Mouse (Mus musculus) neural tube, embryonic 12.5 days (tissue): ENCODE results near the gene Pex13. TPM values are rescaled to one million over a fixed set of nuclear protein-coding genes. Genes with fewer than 3 reads are reported as not detected.

Source experiments
- ATAC-seq: fragments of 200-750 bp; cut with Nextera tagmentation; 2 replicates; pipeline ENCODE4 v1.8.0; 2017; ENCODE audit warnings: low read depth, mild to moderate bottlenecking, moderate TSS enrichment, moderate library complexity; ENCODE audit not compliant: low FRiP score
- H3K27ac ChIP-seq: fragments of 300-500 bp; sonication (generic); 2 replicates; pipeline ENCODE4 v1.5.1; 2016
- H3K27me3 ChIP-seq: fragments of 300-500 bp; sonication (generic); replicated peaks from 2 replicates; pipeline ENCODE4 v1.6.1; 2016; ENCODE audit warnings: mild to moderate bottlenecking
- H3K36me3 ChIP-seq: fragments of 300-500 bp; sonication (generic); 2 replicates; pipeline ENCODE4 v1.6.1; 2016; ENCODE audit warnings: mild to moderate bottlenecking
- H3K4me1 ChIP-seq: fragments of 300-500 bp; sonication (generic); 2 replicates; pipeline ENCODE4 v1.6.1; 2016
- H3K4me2 ChIP-seq: fragments of 300-500 bp; sonication (generic); replicated peaks from 2 replicates; pipeline ENCODE4 v1.6.1; 2016; ENCODE audit warnings: mild to moderate bottlenecking
- H3K4me3 ChIP-seq: fragments of 300-500 bp; sonication (generic); 2 replicates; pipeline ENCODE4 v1.5.1; 2016
- H3K9ac ChIP-seq: fragments of 300-500 bp; sonication (generic); 2 replicates; pipeline ENCODE4 v1.6.1; 2016; ENCODE audit warnings: mild to moderate bottlenecking
- H3K9me3 ChIP-seq: fragments of 300-500 bp; sonication (generic); 2 replicates; pipeline ENCODE4 v1.6.1; 2016; ENCODE audit warnings: mild to moderate bottlenecking
- WGBS: fragments of 180-500 bp; shearing (Covaris S2); methylation state at CpG from one replicate; pipeline ENCODE4 v1.1.7; 2016; 5-methylcytosine and 5-hydroxymethylcytosine counted together
- polyA plus RNA-seq: library from polyadenylated mRNA; unstranded; fragments of >200 nt; fragmentation: Nextera tagmentation; extraction: Ambion mirVana; gene quantifications from 2 replicates; pipeline ENCODE4 v1.2.1, GENCODE M21; 2016

The Pex13 gene
- polyA plus RNA-seq, 1 experiment from 2014 or later = 45.5 TPM

GRCm38 (mm10) chr11:23679044-23679642 lies 13.4 kb upstream of the Pex13 start:
- H3K9me3 ChIP-seq = no peaks in the 10 kb centered on the region
- 53% methylated on average over 3 of the region's 3 CpGs for WGBS
- H3K27me3 ChIP-seq = no peaks in the 10 kb centered on the region
- no peak overlapping the region for H3K4me3 ChIP-seq
- no peak overlapping the region for H3K4me2 ChIP-seq
- no peaks in the 10 kb centered on the region for H3K4me1 ChIP-seq
- H3K36me3 ChIP-seq = peaks cover 60% of the 10 kb centered on the region
- H3K9ac ChIP-seq = no peak overlapping the region
- H3K27ac ChIP-seq = no peak overlapping the region
- peak; percentile 44; the same call in 1 of the 2 replicates for ATAC-seq

GRCm38 (mm10) chr11:23676100-23676499 lies 10.3 kb upstream of the Pex13 start:
- no peak overlapping the region for H3K4me3 ChIP-seq
- no peaks in the 10 kb centered on the region for H3K9me3 ChIP-seq
- H3K36me3 ChIP-seq = peaks cover 68% of the 10 kb centered on the region
- WGBS = 96% methylated on average over 5 of the region's 5 CpGs
- no peak for ATAC-seq
- H3K27ac ChIP-seq = no peak overlapping the region
- no peak overlapping the region for H3K4me2 ChIP-seq
- no peak overlapping the region for H3K9ac ChIP-seq
- H3K27me3 ChIP-seq = no peaks in the 10 kb centered on the region
- no peaks in the 10 kb centered on the region for H3K4me1 ChIP-seq

GRCm38 (mm10) chr11:23672256-23672749 lies 6.5 kb upstream of the Pex13 start:
- 86% methylated on average over 4 of the region's 4 CpGs for WGBS
- Histone ChIP-seq H3K36me3 (peaks cover 48% of the 10 kb centered on the region), H3K9me3 (no peaks in the 10 kb centered on the region), H3K9ac (no peak overlapping the region), H3K4me3 (no peak overlapping the region), H3K27me3 (no peaks in the 10 kb centered on the region), H3K4me2 (no peak overlapping the region), H3K27ac (no peak overlapping the region), H3K4me1 (peaks cover 4% of the 10 kb centered on the region; the same call in 1 of the 2 replicates)
- no peak for ATAC-seq

- Histone ChIP-seq H3K4me2 (peak overlapping the region; percentile 67), H3K4me3 (no peak overlapping the region; the same call in 1 of the 2 replicates), H3K36me3 (0 out of 2 replicates have a peak, but pooled peaks cover 3% of the 10 kb centered on the region), H3K4me1 (peaks cover 6% of the 10 kb centered on the region; the same call in 1 of the 2 replicates), H3K27me3 (no peaks in the 10 kb centered on the region), H3K9me3 (no peaks in the 10 kb centered on the region), H3K9ac (no peak overlapping the region), H3K27ac (no peak overlapping the region)
- no peak for ATAC-seq
- 60% methylated on average over 3 of the region's 3 CpGs for WGBS
Measured at GRCm38 (mm10) chr11:23667128-23667527, 1.4 kb upstream of the Pex13 start.

- Histone ChIP-seq H3K9me3 (no peaks in the 10 kb centered on the region), H3K4me3 (peak overlapping the region; percentile 86), H3K4me1 (peaks cover 6% of the 10 kb centered on the region; the same call in 1 of the 2 replicates), H3K36me3 (0 out of 2 replicates have a peak, but pooled peaks cover 3% of the 10 kb centered on the region), H3K9ac (peak overlapping the region; percentile 63), H3K27ac (peak overlapping the region; percentile 93), H3K27me3 (no peaks in the 10 kb centered on the region), H3K4me2 (peak overlapping the region; percentile 67)
- 10% methylated on average over 5 of the region's 5 CpGs for WGBS
- no peak for ATAC-seq
Measured at GRCm38 (mm10) chr11:23666526-23666925, 767 bp upstream of the Pex13 start.

- H3K36me3 ChIP-seq = 0 out of 2 replicates have a peak, but pooled peaks cover 3% of the 10 kb centered on the region
- H3K4me1 ChIP-seq = peaks cover 6% of the 10 kb centered on the region; the same call in 1 of the 2 replicates
- H3K9me3 ChIP-seq = no peaks in the 10 kb centered on the region
- peak within 1 kb of the TSS; percentile 86 for H3K4me3 ChIP-seq
- under 1% methylated on average over 40 of the region's 40 CpGs for WGBS
- H3K27ac ChIP-seq = peak within 1 kb of the TSS; percentile 93
- H3K4me2 ChIP-seq = peak within 1 kb of the TSS; percentile 67
- H3K9ac ChIP-seq = peak within 1 kb of the TSS; percentile 89
- H3K27me3 ChIP-seq = no peaks in the 10 kb centered on the region
- ATAC-seq = peak; percentile 78
Measured at GRCm38 (mm10) chr11:23665311-23665786, 410 bp downstream of the Pex13 start, which contains the start of gene Pus10. Pus10 (plus strand) TSS chr11:23665674.

- 0 out of 2 replicates have a peak, but pooled peaks cover 3% of the 10 kb centered on the region for H3K36me3 ChIP-seq
- no peak overlapping the region for H3K4me3 ChIP-seq
- ATAC-seq = no peak
- H3K27ac ChIP-seq = no peak overlapping the region
- no peaks in the 10 kb centered on the region for H3K9me3 ChIP-seq
- H3K4me1 ChIP-seq = peaks cover 6% of the 10 kb centered on the region; the same call in 1 of the 2 replicates
- no peaks in the 10 kb centered on the region for H3K27me3 ChIP-seq
- no peak overlapping the region for H3K4me2 ChIP-seq
- H3K9ac ChIP-seq = no peak overlapping the region
Measured at GRCm38 (mm10) chr11:23664232-23664631, 1.5 kb downstream of the Pex13 start.

GRCm38 (mm10) chr11:23657791-23658190 lies 8.0 kb downstream of the Pex13 start:
- H3K27ac ChIP-seq = no peak overlapping the region
- ATAC-seq = no peak
- 89% methylated on average over 2 of the region's 2 CpGs for WGBS
- no peaks in the 10 kb centered on the region for H3K9me3 ChIP-seq
- H3K9ac ChIP-seq = no peak overlapping the region
- peaks cover 3% of the 10 kb centered on the region for H3K36me3 ChIP-seq
- H3K4me1 ChIP-seq = no peaks in the 10 kb centered on the region
- no peak overlapping the region for H3K4me2 ChIP-seq
- H3K27me3 ChIP-seq = no peaks in the 10 kb centered on the region
- H3K4me3 ChIP-seq = no peak overlapping the region

GRCm38 (mm10) chr11:23653666-23654065 lies 12.1 kb downstream of the Pex13 start:
- H3K4me2 ChIP-seq = no peak overlapping the region
- no peak overlapping the region for H3K27ac ChIP-seq
- no peak for ATAC-seq
- H3K4me1 ChIP-seq = no peaks in the 10 kb centered on the region
- H3K9me3 ChIP-seq = no peaks in the 10 kb centered on the region
- 46% methylated on average over 3 of the region's 3 CpGs for WGBS
- H3K4me3 ChIP-seq = no peak overlapping the region
- H3K36me3 ChIP-seq = peaks cover 15% of the 10 kb centered on the region
- no peaks in the 10 kb centered on the region for H3K27me3 ChIP-seq
- H3K9ac ChIP-seq = no peak overlapping the region

- Histone ChIP-seq H3K4me3 (no peak overlapping the region), H3K36me3 (peaks cover 23% of the 10 kb centered on the region), H3K27me3 (no peaks in the 10 kb centered on the region), H3K27ac (no peak overlapping the region), H3K4me1 (no peaks in the 10 kb centered on the region), H3K9ac (no peak overlapping the region), H3K4me2 (no peak overlapping the region), H3K9me3 (no peaks in the 10 kb centered on the region)
- 91% methylated on average over 3 of the region's 3 CpGs for WGBS
- ATAC-seq = no peak
Measured at GRCm38 (mm10) chr11:23647835-23648234, 17.9 kb downstream of the Pex13 start.

- no peak overlapping the region for H3K4me3 ChIP-seq
- no peaks in the 10 kb centered on the region for H3K4me1 ChIP-seq
- H3K9me3 ChIP-seq = no peaks in the 10 kb centered on the region
- no peak overlapping the region for H3K4me2 ChIP-seq
- H3K9ac ChIP-seq = no peak overlapping the region
- no peaks in the 10 kb centered on the region for H3K27me3 ChIP-seq
- H3K27ac ChIP-seq = no peak overlapping the region
- H3K36me3 ChIP-seq = peaks cover 23% of the 10 kb centered on the region
- ATAC-seq = no peak
Measured at GRCm38 (mm10) chr11:23647431-23647830, 18.3 kb downstream of the Pex13 start.

- H3K36me3 ChIP-seq = peaks cover 4% of the 10 kb centered on the region; the same call in 1 of the 2 replicates
- H3K9me3 ChIP-seq = no peaks in the 10 kb centered on the region
- H3K27me3 ChIP-seq = no peaks in the 10 kb centered on the region
- H3K27ac ChIP-seq = no peak overlapping the region
- H3K4me2 ChIP-seq = no peak overlapping the region
- no peak overlapping the region for H3K9ac ChIP-seq
- H3K4me3 ChIP-seq = no peak overlapping the region
- H3K4me1 ChIP-seq = peaks cover 8% of the 10 kb centered on the region; the same call in 1 of the 2 replicates
- WGBS = 63% methylated on average over 8 of the region's 8 CpGs
- no peak for ATAC-seq
Measured at GRCm38 (mm10) chr11:23634573-23634972, 31.2 kb downstream of the Pex13 start.
